Mouse (Mus musculus) forebrain, embryonic 16.5 days (tissue): ENCODE measurements around the gene Igf2bp3. TPM values are rescaled to one million over a fixed set of nuclear protein-coding genes. Genes with fewer than 3 reads are reported as not detected.

Experiments
- ATAC-seq: fragments of 200-750 bp; cut with Nextera tagmentation; 2 replicates; pipeline ENCODE4 v1.8.0; 2017; ENCODE audit warnings: mild to moderate bottlenecking, moderate library complexity
- H3K27ac ChIP-seq: fragments of 300-500 bp; sonication (generic); 2 replicates; pipeline ENCODE4 v1.5.1; 2014; ENCODE audit warnings: low read length, control low read depth
- H3K27me3 ChIP-seq: fragments of 300-500 bp; sonication (generic); replicated peaks from 2 replicates; pipeline ENCODE4 v1.6.1; 2014; ENCODE audit warnings: low read length; ENCODE audit not compliant: control insufficient read depth, insufficient read depth
- H3K36me3 ChIP-seq: fragments of 300-500 bp; sonication (generic); 2 replicates; pipeline ENCODE4 v1.6.1; 2014; ENCODE audit not compliant: control insufficient read depth, insufficient read depth
- H3K4me1 ChIP-seq: fragments of 300-500 bp; sonication (generic); replicated peaks from 2 replicates; pipeline ENCODE4 v1.6.1; 2014; ENCODE audit warnings: low read length; ENCODE audit not compliant: control insufficient read depth, insufficient read depth
- H3K4me2 ChIP-seq: fragments of 300-500 bp; sonication (generic); 2 replicates; pipeline ENCODE4 v1.6.1; 2014; ENCODE audit warnings: mild to moderate bottlenecking, low read length, control low read depth
- H3K4me3 ChIP-seq: fragments of 300-500 bp; sonication (generic); replicated peaks from 2 replicates; pipeline ENCODE4 v1.5.1; 2014; ENCODE audit warnings: mild to moderate bottlenecking, low read length, control low read depth
- H3K9ac ChIP-seq: fragments of 300-500 bp; sonication (generic); replicated peaks from 2 replicates; pipeline ENCODE4 v1.6.1; 2014; ENCODE audit warnings: low read depth, low read length, control low read depth
- H3K9me3 ChIP-seq: fragments of 300-500 bp; sonication (generic); 2 replicates; pipeline ENCODE4 v1.6.1; 2016; ENCODE audit warnings: low read length; ENCODE audit not compliant: control insufficient read depth
- WGBS: fragments of 180-500 bp; shearing (Covaris S2); extraction: QIAGEN DNeasy Blood & Tissue Kit; methylation state at CpG from one replicate; pipeline ENCODE4 v1.1.7; 2014; 5-methylcytosine and 5-hydroxymethylcytosine counted together
- polyA plus RNA-seq: library from polyadenylated mRNA; unstranded; fragments of >200 nt; fragmentation: Nextera tagmentation; extraction: Ambion mirVana; gene quantifications from 2 replicates; pipeline ENCODE4 v1.2.1, GENCODE M21; 2015

Gene Igf2bp3
- polyA plus RNA-seq, 1 experiment from 2014 or later = 34.1 TPM

DNA sequence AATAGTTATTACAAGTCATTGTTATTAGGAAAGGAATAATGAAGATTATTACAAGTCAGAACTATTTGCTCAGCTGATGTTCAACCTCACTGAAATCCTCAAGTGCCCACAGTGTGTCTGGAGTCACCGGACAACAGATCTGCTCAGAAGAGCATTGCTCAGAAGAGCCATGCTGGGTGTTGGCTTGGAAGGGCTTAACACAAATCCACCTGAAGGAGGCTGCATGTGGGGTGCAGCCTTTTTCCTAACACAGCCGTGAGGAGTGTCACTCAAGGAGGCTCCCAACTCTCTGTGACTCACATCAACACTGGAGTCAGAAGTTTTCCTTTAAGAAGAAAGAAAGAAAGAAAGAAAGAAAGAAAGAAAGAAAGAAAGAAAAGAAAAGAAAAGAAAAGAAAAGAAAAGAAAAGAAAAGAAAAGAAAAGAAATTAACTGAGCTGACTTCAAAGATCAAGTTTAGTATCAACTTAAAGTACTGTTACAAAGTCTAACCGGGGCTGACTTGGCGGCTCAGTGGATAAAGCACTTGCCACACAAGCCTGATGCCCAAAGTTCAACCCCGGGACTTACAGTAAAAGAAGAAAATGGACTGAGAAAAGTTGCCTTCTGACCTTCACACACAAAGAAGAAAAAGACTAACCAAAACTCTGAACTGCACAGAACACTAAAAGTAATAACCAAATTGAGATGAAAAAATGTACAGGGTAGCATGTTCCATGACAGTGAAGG is 65.4 kb downstream of the Igf2bp3 start:
- 77% methylated on average over 5 of the region's 5 CpGs for WGBS
- no peak overlapping the region for H3K4me2 ChIP-seq
- H3K4me3 ChIP-seq = no peak overlapping the region
- no peaks in the 10 kb centered on the region for H3K27me3 ChIP-seq
- H3K27ac ChIP-seq = no peak overlapping the region
- no peaks in the 10 kb centered on the region for H3K9me3 ChIP-seq
- H3K36me3 ChIP-seq = no peaks in the 10 kb centered on the region
- H3K9ac ChIP-seq = no peak overlapping the region
- H3K4me1 ChIP-seq = peaks cover 3% of the 10 kb centered on the region
- ATAC-seq = no peak

DNA sequence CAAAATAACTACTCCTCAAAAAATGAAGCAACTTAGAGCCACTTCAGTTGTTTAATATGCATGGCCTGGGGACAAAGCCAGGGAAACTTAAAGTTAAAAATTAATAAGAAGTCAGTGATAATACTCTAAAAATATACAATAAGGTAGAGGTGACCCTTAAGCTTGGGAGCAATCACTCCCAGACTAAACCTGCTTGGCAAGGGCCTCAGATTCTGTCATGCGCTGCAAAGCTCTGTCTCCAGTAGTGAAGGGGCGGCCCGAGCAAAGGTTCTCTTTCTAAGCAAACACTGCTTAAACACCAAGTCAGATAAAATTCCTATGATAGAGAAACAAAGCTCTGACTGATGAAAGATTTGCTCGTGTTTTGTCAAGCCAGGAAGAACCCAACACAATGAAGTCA is 66.0 kb downstream of the Igf2bp3 start:
- no peak overlapping the region for H3K9ac ChIP-seq
- H3K4me2 ChIP-seq = no peak overlapping the region
- H3K4me3 ChIP-seq = no peak overlapping the region
- no peaks in the 10 kb centered on the region for H3K9me3 ChIP-seq
- H3K4me1 ChIP-seq = peaks cover 5% of the 10 kb centered on the region
- no peaks in the 10 kb centered on the region for H3K36me3 ChIP-seq
- ATAC-seq = no peak
- no peak overlapping the region for H3K27ac ChIP-seq
- WGBS = 80% methylated on average over 4 of the region's 4 CpGs
- H3K27me3 ChIP-seq = no peaks in the 10 kb centered on the region

DNA sequence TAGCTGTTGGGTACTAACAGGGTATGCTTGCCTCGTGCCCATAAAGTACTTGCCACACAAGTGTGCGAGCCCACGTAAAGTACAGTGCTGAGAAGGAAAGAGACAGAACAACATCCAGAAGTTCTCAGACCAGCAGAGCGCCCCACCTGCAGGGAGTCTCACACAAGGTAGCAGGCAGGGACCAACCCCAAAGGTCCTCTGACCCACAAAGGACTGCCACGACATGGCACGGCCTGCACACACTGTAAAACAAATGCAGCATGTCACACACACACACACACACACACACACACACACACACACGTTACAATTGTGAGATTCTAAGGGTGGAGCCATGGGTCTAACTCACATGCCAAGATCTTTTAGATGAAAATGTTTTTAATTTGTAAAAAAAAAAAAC is 66.4 kb downstream of the Igf2bp3 start:
- H3K4me3 ChIP-seq = no peak overlapping the region
- no peak for ATAC-seq
- WGBS = 88% methylated on average over 7 of the region's 7 CpGs
- H3K4me1 ChIP-seq = peaks cover 5% of the 10 kb centered on the region
- no peak overlapping the region for H3K27ac ChIP-seq
- no peak overlapping the region for H3K4me2 ChIP-seq
- no peaks in the 10 kb centered on the region for H3K36me3 ChIP-seq
- no peaks in the 10 kb centered on the region for H3K27me3 ChIP-seq
- no peak overlapping the region for H3K9ac ChIP-seq
- H3K9me3 ChIP-seq = no peaks in the 10 kb centered on the region

DNA sequence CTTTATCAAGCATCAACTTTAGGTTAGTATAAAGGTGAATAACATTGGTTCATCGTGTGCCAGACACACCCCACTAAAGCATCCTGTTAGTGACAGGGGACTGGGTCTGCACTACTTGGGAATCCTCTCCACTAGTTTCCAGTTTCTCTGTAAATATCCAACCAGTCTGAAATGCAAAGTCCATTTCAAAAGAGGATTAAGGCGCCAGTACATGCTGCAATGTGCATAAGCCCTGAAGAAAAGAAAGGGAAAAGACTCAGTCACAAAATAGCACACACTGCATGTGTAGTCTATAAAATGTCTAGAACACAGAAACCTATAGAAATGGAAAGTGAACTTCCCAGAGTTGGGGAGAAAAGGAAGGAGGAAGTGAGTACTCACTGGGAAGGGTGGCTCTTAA is 68.3 kb downstream of the Igf2bp3 start:
- no peak for ATAC-seq
- Histone ChIP-seq H3K9me3 (no peaks in the 10 kb centered on the region), H3K4me2 (no peak overlapping the region), H3K4me3 (no peak overlapping the region), H3K27ac (no peak overlapping the region), H3K9ac (no peak overlapping the region), H3K4me1 (peaks cover 5% of the 10 kb centered on the region), H3K36me3 (no peaks in the 10 kb centered on the region), H3K27me3 (no peaks in the 10 kb centered on the region)
- 57% methylated on average over 2 of the region's 2 CpGs for WGBS

DNA sequence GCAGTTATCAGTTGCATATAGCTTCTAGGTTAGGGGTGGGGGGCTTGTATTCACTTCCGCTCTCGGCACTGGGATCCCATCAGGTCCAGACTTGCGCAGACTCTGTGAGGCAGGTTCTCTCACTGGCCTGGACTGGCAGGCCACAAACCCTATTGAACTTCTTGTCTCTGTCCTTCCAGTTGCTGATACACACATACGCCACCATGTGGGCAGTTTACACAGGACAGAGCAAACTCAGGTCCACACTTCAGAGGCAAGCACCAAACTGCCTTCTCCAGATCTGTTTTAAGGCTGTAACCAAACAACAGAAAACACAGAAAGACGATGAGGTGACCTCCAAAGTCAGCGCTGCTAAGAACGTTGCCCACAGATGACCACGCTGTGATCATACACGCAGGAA is 72.3 kb downstream of the Igf2bp3 start:
- Histone ChIP-seq H3K4me1 (peaks cover 5% of the 10 kb centered on the region; the same call in 1 of the 2 replicates), H3K4me3 (no peak overlapping the region), H3K9me3 (no peaks in the 10 kb centered on the region), H3K4me2 (no peak overlapping the region), H3K36me3 (no peaks in the 10 kb centered on the region), H3K27ac (no peak overlapping the region), H3K9ac (no peak overlapping the region), H3K27me3 (no peaks in the 10 kb centered on the region)
- ATAC-seq = no peak
- 88% methylated on average over 9 of the region's 9 CpGs for WGBS

DNA sequence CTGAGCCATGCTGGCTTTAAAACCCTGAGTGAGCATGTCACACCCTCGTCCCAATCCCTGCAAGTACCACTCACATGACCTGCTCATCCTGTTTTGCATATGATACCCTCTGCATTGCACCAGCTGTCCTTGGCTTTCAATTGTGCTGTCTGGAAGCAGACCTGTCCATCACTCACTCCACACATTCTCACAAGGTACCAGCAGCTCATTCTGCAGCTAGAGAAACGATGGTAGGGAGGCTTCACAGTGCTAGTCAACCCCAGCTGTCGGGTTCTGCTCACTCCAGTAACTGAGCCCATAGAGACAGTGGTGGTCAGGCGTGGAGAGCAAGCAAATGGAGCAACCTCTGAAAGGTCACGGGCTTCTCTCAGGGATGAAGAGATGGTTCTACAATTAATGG is 73.6 kb downstream of the Igf2bp3 start:
- Histone ChIP-seq H3K4me3 (no peak overlapping the region), H3K9me3 (no peaks in the 10 kb centered on the region), H3K27ac (no peak overlapping the region), H3K9ac (no peak overlapping the region), H3K4me1 (peaks cover 5% of the 10 kb centered on the region; the same call in 1 of the 2 replicates), H3K36me3 (no peaks in the 10 kb centered on the region), H3K27me3 (no peaks in the 10 kb centered on the region), H3K4me2 (no peak overlapping the region)
- 73% methylated on average over 5 of the region's 5 CpGs for WGBS
- no peak for ATAC-seq

DNA sequence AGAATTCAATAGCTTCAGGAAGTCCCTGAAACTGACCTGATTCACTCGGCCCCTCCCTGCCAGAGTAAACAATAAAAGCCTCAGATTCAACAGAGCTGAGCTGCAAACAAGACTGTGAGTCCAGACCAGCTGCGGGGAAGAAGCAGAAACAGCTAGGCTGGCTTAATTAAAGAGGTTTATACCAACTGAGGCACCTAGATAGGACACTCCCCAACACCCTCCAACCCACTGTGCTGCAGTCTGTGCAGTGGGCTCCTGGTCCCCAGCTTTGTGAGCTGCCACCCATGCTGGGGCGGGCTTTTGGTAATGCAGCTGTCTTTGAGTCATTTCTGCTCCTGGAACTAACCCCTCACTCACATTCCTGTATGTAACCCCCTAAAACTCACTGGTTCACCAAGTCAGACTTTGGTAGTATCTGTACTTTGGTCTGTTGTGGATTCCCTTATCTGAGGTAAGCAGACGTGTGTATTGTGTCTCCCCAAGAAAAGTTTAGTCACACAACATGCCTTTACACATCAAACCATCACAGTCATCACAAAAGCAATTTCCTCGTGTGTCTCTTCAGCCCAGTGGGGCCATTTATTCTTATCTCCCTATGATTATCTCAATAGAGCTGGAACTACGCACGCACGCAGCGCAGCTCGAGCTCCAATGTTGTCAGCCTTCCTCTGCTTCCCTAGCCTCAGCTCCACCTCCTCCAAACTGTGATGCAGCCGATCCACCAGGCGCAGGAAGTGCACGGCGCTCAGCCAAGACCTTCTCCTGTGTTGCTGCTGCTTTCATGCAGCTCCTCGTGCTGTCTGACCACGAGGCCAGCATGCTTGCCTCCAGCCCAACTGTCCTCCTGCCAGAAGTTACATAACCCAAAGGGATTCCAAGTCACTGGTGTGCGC is 76.4 kb downstream of the Igf2bp3 start:
- 79% methylated on average over 17 of the region's 17 CpGs for WGBS
- H3K36me3 ChIP-seq = no peaks in the 10 kb centered on the region
- peaks cover 5% of the 10 kb centered on the region; the same call in 1 of the 2 replicates for H3K4me1 ChIP-seq
- no peak overlapping the region for H3K4me2 ChIP-seq
- no peaks in the 10 kb centered on the region for H3K9me3 ChIP-seq
- no peak overlapping the region for H3K27ac ChIP-seq
- ATAC-seq = no peak
- H3K27me3 ChIP-seq = no peaks in the 10 kb centered on the region
- H3K4me3 ChIP-seq = no peak overlapping the region
- no peak overlapping the region for H3K9ac ChIP-seq

DNA sequence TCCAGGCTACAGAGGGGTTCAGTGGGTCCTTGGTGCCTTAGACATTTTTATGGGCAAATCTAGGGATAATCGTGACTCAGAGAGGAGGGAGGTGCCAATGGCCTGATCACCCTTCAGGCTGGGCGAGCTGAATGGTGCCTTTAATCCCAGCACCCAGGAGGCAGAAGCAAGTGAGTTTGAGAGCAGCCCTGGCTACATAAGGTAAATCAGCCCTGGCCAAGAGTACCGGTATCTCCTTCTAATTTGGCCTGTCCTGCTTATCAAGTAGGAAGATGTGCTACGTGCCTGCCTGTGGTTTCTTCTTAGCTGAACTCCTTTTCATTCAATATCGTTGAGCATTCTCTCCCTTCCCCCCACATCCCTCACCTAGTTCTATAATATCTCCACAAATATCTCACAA is 78.0 kb downstream of the Igf2bp3 start:
- no peaks in the 10 kb centered on the region for H3K36me3 ChIP-seq
- peaks cover 5% of the 10 kb centered on the region; the same call in 1 of the 2 replicates for H3K4me1 ChIP-seq
- H3K4me3 ChIP-seq = no peak overlapping the region
- H3K9ac ChIP-seq = no peak overlapping the region
- 74% methylated on average over 5 of the region's 5 CpGs for WGBS
- ATAC-seq = no peak
- no peaks in the 10 kb centered on the region for H3K27me3 ChIP-seq
- no peak overlapping the region for H3K27ac ChIP-seq
- H3K4me2 ChIP-seq = no peak overlapping the region
- H3K9me3 ChIP-seq = no peaks in the 10 kb centered on the region

DNA sequence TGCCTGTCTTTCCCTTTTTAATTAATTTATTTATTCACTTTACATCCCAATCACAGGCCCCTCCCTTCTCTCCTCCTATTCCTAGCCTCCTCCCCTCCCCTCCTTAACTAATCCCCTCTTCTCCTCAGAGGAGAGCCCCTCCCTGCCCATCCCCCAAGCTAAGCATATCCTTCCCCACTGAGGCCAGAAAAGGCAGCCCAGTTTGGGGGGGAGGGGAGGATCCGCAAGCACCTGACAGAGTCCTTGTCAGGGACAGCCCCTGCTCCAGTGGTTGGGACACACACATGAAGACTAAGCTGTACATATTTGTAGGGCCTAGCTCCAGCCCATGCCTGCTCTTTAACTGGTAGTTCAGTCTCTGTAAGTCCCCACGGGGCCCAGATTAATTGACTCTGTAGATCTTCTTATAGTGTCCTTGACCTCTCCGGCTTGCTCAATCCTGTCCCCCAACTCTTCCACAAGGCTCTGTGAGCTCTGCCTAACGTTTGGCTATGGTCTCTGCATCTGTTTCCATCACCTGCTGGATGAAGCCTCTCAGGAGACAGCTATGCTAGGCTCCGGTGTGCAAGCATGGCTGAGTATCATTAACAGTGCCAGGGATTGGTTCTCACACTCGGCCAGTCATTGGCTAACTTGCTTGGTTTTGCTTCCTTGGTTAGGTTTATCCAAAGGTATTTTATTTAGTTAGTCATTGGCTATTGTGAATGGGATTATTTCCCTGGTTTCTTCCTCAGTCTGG is 82.2 kb downstream of the Igf2bp3 start:
- H3K9ac ChIP-seq = no peak overlapping the region
- WGBS = 34% methylated on average over 6 of the region's 6 CpGs
- no peaks in the 10 kb centered on the region for H3K9me3 ChIP-seq
- 0 out of 2 replicates have a peak, but pooled peaks cover 2% of the 10 kb centered on the region for H3K4me1 ChIP-seq
- H3K27ac ChIP-seq = no peak overlapping the region
- H3K4me2 ChIP-seq = no peak overlapping the region
- no peaks in the 10 kb centered on the region for H3K36me3 ChIP-seq
- H3K27me3 ChIP-seq = no peaks in the 10 kb centered on the region
- H3K4me3 ChIP-seq = no peak overlapping the region
- ATAC-seq = no peak
